Mouse (Mus musculus): ENCODE measurements around the gene Fermt3. TPM values are rescaled to one million over a fixed set of nuclear protein-coding genes. Genes with fewer than 3 reads are reported as not detected.

Gene Fermt3
- polyA plus RNA-seq (2016; fragmentation: Nextera tagmentation; extraction: Ambion mirVana) = 8.7 and 10.1 TPM in 2 replicates

GRCm38 (mm10) chr19:7019191-7019590, at the start of gene Fermt3:
Gene Fermt3, minus strand, starts transcription at chr19:7019469.
- Histone ChIP-seq H3K9me3 (no peaks in the 10 kb centered on the region), H3K27ac (no peak within 1 kb of the TSS), H3K4me1 (replicated peaks) (no peaks in the 10 kb centered on the region), H3K36me3 (peaks cover 90% of the 10 kb centered on the region), H3K27me3 (ENCODE audit: insufficient read depth, poor library complexity, severe bottlenecking) (no peaks in the 10 kb centered on the region), H3K4me3 (no peak within 1 kb of the TSS; the same call in 1 of the 2 replicates)
- 91% methylated on average over 5 of the region's 5 CpGs for WGBS
- no peak for DNase-seq (ENCODE audit: low spot score)

GRCm38 (mm10) chr19:7068136-7068535, 48.9 kb upstream of the Fermt3 start:
- peaks cover 88% of the 10 kb centered on the region for H3K4me1 ChIP-seq (replicated peaks)
- DNase-seq (ENCODE audit: low spot score) = peak; percentile 84
- peak overlapping the region; percentile 87; the same call in 1 of the 2 replicates for H3K27ac ChIP-seq
- H3K9me3 ChIP-seq = no peaks in the 10 kb centered on the region
- no peaks in the 10 kb centered on the region for H3K36me3 ChIP-seq
- peak overlapping the region; percentile 14; the same call in 1 of the 2 replicates for H3K4me3 ChIP-seq
- H3K27me3 ChIP-seq (ENCODE audit: insufficient read depth, poor library complexity, severe bottlenecking) = peaks cover 68% of the 10 kb centered on the region
- WGBS = 6% methylated on average over 14 of the region's 14 CpGs

- peak overlapping the region; percentile 87 for H3K27ac ChIP-seq
- no peak overlapping the region for H3K4me3 ChIP-seq
- H3K4me1 ChIP-seq (replicated peaks) = peaks cover 82% of the 10 kb centered on the region
- no peaks in the 10 kb centered on the region for H3K36me3 ChIP-seq
- peaks cover 61% of the 10 kb centered on the region for H3K27me3 ChIP-seq (ENCODE audit: insufficient read depth, poor library complexity, severe bottlenecking)
- H3K9me3 ChIP-seq = no peaks in the 10 kb centered on the region
- no peak for DNase-seq (ENCODE audit: low spot score)
- WGBS = 55% methylated on average over 20 of the region's 20 CpGs
Measured at GRCm38 (mm10) chr19:7067344-7068050, 48.2 kb upstream of the Fermt3 start.

GRCm38 (mm10) chr19:7066828-7067342, 47.6 kb upstream of the Fermt3 start:
- 45% methylated on average over 7 of the region's 8 CpGs for WGBS
- Histone ChIP-seq H3K27me3 (ENCODE audit: insufficient read depth, poor library complexity, severe bottlenecking) (peaks cover 55% of the 10 kb centered on the region), H3K4me3 (peak overlapping the region; percentile 14; the same call in 1 of the 2 replicates)

GRCm38 (mm10) chr19:7066034-7066827, 47.0 kb upstream of the Fermt3 start:
- peak; percentile 72 for DNase-seq (ENCODE audit: low spot score)
- H3K27ac ChIP-seq = peak overlapping the region; percentile 87
- H3K9me3 ChIP-seq = no peaks in the 10 kb centered on the region
- peak overlapping the region; percentile 14 for H3K4me3 ChIP-seq
- H3K36me3 ChIP-seq = no peaks in the 10 kb centered on the region
- H3K27me3 ChIP-seq (ENCODE audit: insufficient read depth, poor library complexity, severe bottlenecking) = peaks cover 55% of the 10 kb centered on the region
- H3K4me1 ChIP-seq (replicated peaks) = peaks cover 69% of the 10 kb centered on the region
- 39% methylated on average over 15 of the region's 15 CpGs for WGBS

More at GRCm38 (mm10) chr19:7066828-7067342, 47.6 kb upstream of the Fermt3 start:
- DNase-seq (ENCODE audit: low spot score) = no peak
- peak overlapping the region; percentile 87 for H3K27ac ChIP-seq
- H3K36me3 ChIP-seq = no peaks in the 10 kb centered on the region
- no peaks in the 10 kb centered on the region for H3K9me3 ChIP-seq
- peaks cover 76% of the 10 kb centered on the region for H3K4me1 ChIP-seq (replicated peaks)

GRCm38 (mm10) chr19:7064571-7064970, 45.3 kb upstream of the Fermt3 start:
- 4% methylated on average over 3 of the region's 3 CpGs for WGBS
- peaks cover 58% of the 10 kb centered on the region for H3K27me3 ChIP-seq (ENCODE audit: insufficient read depth, poor library complexity, severe bottlenecking)

GRCm38 (mm10) chr19:7062916-7063315, 43.6 kb upstream of the Fermt3 start:
- H3K27ac ChIP-seq = no peak overlapping the region
- H3K9me3 ChIP-seq = no peaks in the 10 kb centered on the region
- peaks cover 62% of the 10 kb centered on the region for H3K27me3 ChIP-seq (ENCODE audit: insufficient read depth, poor library complexity, severe bottlenecking)
- no peak for DNase-seq (ENCODE audit: low spot score)
- no peak overlapping the region for H3K4me3 ChIP-seq
- H3K4me1 ChIP-seq (replicated peaks) = peaks cover 51% of the 10 kb centered on the region
- 91% methylated on average over 8 of the region's 8 CpGs for WGBS
- H3K36me3 ChIP-seq = no peaks in the 10 kb centered on the region

More at GRCm38 (mm10) chr19:7064571-7064970, 45.3 kb upstream of the Fermt3 start:
- H3K4me1 ChIP-seq (replicated peaks) = peaks cover 58% of the 10 kb centered on the region
- peak; percentile 88 for DNase-seq (ENCODE audit: low spot score)
- no peaks in the 10 kb centered on the region for H3K9me3 ChIP-seq
- H3K27ac ChIP-seq = no peak overlapping the region
- no peak overlapping the region for H3K4me3 ChIP-seq
- H3K36me3 ChIP-seq = no peaks in the 10 kb centered on the region

GRCm38 (mm10) chr19:7062110-7062509, 42.8 kb upstream of the Fermt3 start:
- peaks cover 58% of the 10 kb centered on the region for H3K27me3 ChIP-seq (ENCODE audit: insufficient read depth, poor library complexity, severe bottlenecking)

GRCm38 (mm10) chr19:7058541-7058940, 39.3 kb upstream of the Fermt3 start:
- no peak for DNase-seq (ENCODE audit: low spot score)
- peaks cover 57% of the 10 kb centered on the region for H3K27me3 ChIP-seq (ENCODE audit: insufficient read depth, poor library complexity, severe bottlenecking)
- no peaks in the 10 kb centered on the region for H3K9me3 ChIP-seq
- peak overlapping the region; percentile 79 for H3K27ac ChIP-seq
- peak overlapping the region; percentile 79 for H3K4me3 ChIP-seq
- H3K4me1 ChIP-seq (replicated peaks) = peaks cover 34% of the 10 kb centered on the region
- WGBS = 56% methylated on average over 6 of the region's 6 CpGs
- no peaks in the 10 kb centered on the region for H3K36me3 ChIP-seq

More at GRCm38 (mm10) chr19:7062110-7062509, 42.8 kb upstream of the Fermt3 start:
- no peak overlapping the region for H3K27ac ChIP-seq
- H3K9me3 ChIP-seq = no peaks in the 10 kb centered on the region
- H3K4me3 ChIP-seq = no peak overlapping the region
- DNase-seq (ENCODE audit: low spot score) = no peak
- 81% methylated on average over 5 of the region's 5 CpGs for WGBS
- H3K36me3 ChIP-seq = no peaks in the 10 kb centered on the region
- peaks cover 51% of the 10 kb centered on the region for H3K4me1 ChIP-seq (replicated peaks)

- peak; percentile 92 for DNase-seq (ENCODE audit: low spot score)
Measured at GRCm38 (mm10) chr19:7057722-7058207, 38.5 kb upstream of the Fermt3 start.

GRCm38 (mm10) chr19:7057126-7057721, 38.0 kb upstream of the Fermt3 start:
- peak overlapping the region; percentile 79 for H3K27ac ChIP-seq
- no peaks in the 10 kb centered on the region for H3K9me3 ChIP-seq
- H3K36me3 ChIP-seq = no peaks in the 10 kb centered on the region
- DNase-seq (ENCODE audit: low spot score) = no peak
- H3K27me3 ChIP-seq (ENCODE audit: insufficient read depth, poor library complexity, severe bottlenecking) = peaks cover 57% of the 10 kb centered on the region
- peak overlapping the region; percentile 79 for H3K4me3 ChIP-seq
- WGBS = 4% methylated on average over 16 of the region's 16 CpGs
- peaks cover 34% of the 10 kb centered on the region for H3K4me1 ChIP-seq (replicated peaks)

More at GRCm38 (mm10) chr19:7057722-7058207, 38.5 kb upstream of the Fermt3 start:
- H3K27ac ChIP-seq = peak overlapping the region; percentile 79
- peaks cover 34% of the 10 kb centered on the region for H3K4me1 ChIP-seq (replicated peaks)
- peak overlapping the region; percentile 79 for H3K4me3 ChIP-seq
- no peaks in the 10 kb centered on the region for H3K9me3 ChIP-seq
- 0% methylated on average over 15 of the region's 15 CpGs for WGBS
- H3K36me3 ChIP-seq = no peaks in the 10 kb centered on the region
- peaks cover 57% of the 10 kb centered on the region for H3K27me3 ChIP-seq (ENCODE audit: insufficient read depth, poor library complexity, severe bottlenecking)
